Mouse (Mus musculus): ENCODE measurements around the gene Ankrd42.

- TF ChIP-seq CTCF (IDR thresholded peaks at IDR 0.05; ENCODE audit: low read depth, low read length), result no peak
- no peak for TF ChIP-seq POLR2A (IDR thresholded peaks at IDR 0.05; ENCODE audit: borderline replicate concordance, low read depth, low read length)
Observed at GRCm38 (mm10) chr7:92550248-92550989, 86.5 kb downstream of the Ankrd42 start.
